Mouse (Mus musculus): Measurements from ENCODE around the gene Cmss1.

The Cmss1 gene

GRCm38 (mm10) chr16:57389566-57390251 is 217.0 kb downstream of the Cmss1 start:
- DNase-seq (ENCODE audit: low read depth) = peak; percentile 48

GRCm38 (mm10) chr16:57384274-57384673 is 222.4 kb downstream of the Cmss1 start:
- DNase-seq (ENCODE audit: low read depth) = no peak

GRCm38 (mm10) chr16:57383266-57383971 is 223.2 kb downstream of the Cmss1 start:
- peak; percentile 57 for DNase-seq (ENCODE audit: low read depth)

- no peak for DNase-seq (ENCODE audit: low read depth)
Measured at GRCm38 (mm10) chr16:57378631-57379330, 227.9 kb downstream of the Cmss1 start.

GRCm38 (mm10) chr16:57375248-57375837 is 231.3 kb downstream of the Cmss1 start:
- DNase-seq (ENCODE audit: low read depth) = no peak

- no peak for DNase-seq (ENCODE audit: low read depth)
Measured at GRCm38 (mm10) chr16:57372156-57372555, 234.5 kb downstream of the Cmss1 start.

GRCm38 (mm10) chr16:57369846-57370496 is 236.7 kb downstream of the Cmss1 start:
- DNase-seq (ENCODE audit: low read depth) = peak; percentile 28

GRCm38 (mm10) chr16:57366941-57367694 is 239.5 kb downstream of the Cmss1 start:
- DNase-seq (ENCODE audit: low read depth) = peak; percentile 51

- no peak for DNase-seq (ENCODE audit: low read depth)
Measured at GRCm38 (mm10) chr16:57366141-57366540, 240.5 kb downstream of the Cmss1 start.

GRCm38 (mm10) chr16:57364498-57364897 is 242.2 kb downstream of the Cmss1 start:
- DNase-seq (ENCODE audit: low read depth) = no peak

GRCm38 (mm10) chr16:57362679-57363401 is 243.8 kb downstream of the Cmss1 start:
- no peak for DNase-seq (ENCODE audit: low read depth)

GRCm38 (mm10) chr16:57360785-57361184 is 245.9 kb downstream of the Cmss1 start:
- no peak for DNase-seq (ENCODE audit: low read depth)

- no peak for DNase-seq (ENCODE audit: low read depth)
Measured at GRCm38 (mm10) chr16:57359251-57359650, 247.4 kb downstream of the Cmss1 start.

GRCm38 (mm10) chr16:57357011-57357410 is 249.7 kb downstream of the Cmss1 start:
- no peak for DNase-seq (ENCODE audit: low read depth)

GRCm38 (mm10) chr16:57356454-57356853 is 250.2 kb downstream of the Cmss1 start:
- no peak for DNase-seq (ENCODE audit: low read depth)

- no peak for DNase-seq (ENCODE audit: low read depth)
Measured at GRCm38 (mm10) chr16:57353932-57354331, 252.7 kb downstream of the Cmss1 start.

- DNase-seq (ENCODE audit: low read depth) = no peak
Measured at GRCm38 (mm10) chr16:57353166-57353721, 253.4 kb downstream of the Cmss1 start.

GRCm38 (mm10) chr16:57352751-57353150 is 253.9 kb downstream of the Cmss1 start, which contains the start of gene Filip1l:
Gene Filip1l, plus strand, starts transcription at chr16:57353093.
- no peak for DNase-seq (ENCODE audit: low read depth)

- DNase-seq (ENCODE audit: low read depth) = peak; percentile 16
Measured at GRCm38 (mm10) chr16:57349689-57350088, 257.0 kb downstream of the Cmss1 start.

GRCm38 (mm10) chr16:57349039-57349438 is 257.6 kb downstream of the Cmss1 start:
- no peak for DNase-seq (ENCODE audit: low read depth)
